Mouse (Mus musculus) embryonic facial prominence, embryonic 11.5 days (tissue): Measurements from ENCODE around the gene Foxo3. TPM values are rescaled to one million over a fixed set of nuclear protein-coding genes. Genes with fewer than 3 reads are reported as not detected.

ENCODE experiments used
- ATAC-seq: fragments of 200-750 bp; cut with Nextera tagmentation; replicated peaks from 2 replicates; pipeline ENCODE4 v1.8.0; 2017; ENCODE audit warnings: low read depth; ENCODE audit not compliant: insufficient number of reproducible peaks, low FRiP score, low TSS enrichment
- DNase-seq: peaks from one replicate; pipeline ENCODE4 v3.0.0-alpha.2; 2015; ENCODE audit warnings: low spot score
- H3K27ac ChIP-seq: fragments of 300-500 bp; sonication (generic); replicated peaks from 2 replicates; pipeline ENCODE4 v1.5.1; 2014; ENCODE audit warnings: mild to moderate bottlenecking, low read depth, low read length, control low read depth
- H3K27me3 ChIP-seq: fragments of 300-500 bp; sonication (generic); 2 replicates; pipeline ENCODE4 v1.6.1; 2014; ENCODE audit warnings: mild to moderate bottlenecking, low read length, moderate library complexity, mixed read lengths; ENCODE audit not compliant: control insufficient read depth, insufficient read depth
- H3K36me3 ChIP-seq: fragments of 300-500 bp; sonication (generic); replicated peaks from 2 replicates; pipeline ENCODE4 v1.6.1; 2014; ENCODE audit warnings: low read depth, mild to moderate bottlenecking, low read length, moderate library complexity, mixed read lengths; ENCODE audit not compliant: control insufficient read depth, insufficient read depth
- H3K4me1 ChIP-seq: fragments of 300-500 bp; sonication (generic); 2 replicates; pipeline ENCODE4 v1.6.1; 2014; ENCODE audit warnings: low read length, mixed read lengths; ENCODE audit not compliant: control insufficient read depth, insufficient read depth
- H3K4me2 ChIP-seq: fragments of 300-500 bp; sonication (generic); 2 replicates; pipeline ENCODE4 v1.6.1; 2014; ENCODE audit warnings: low read depth, mild to moderate bottlenecking, control low read depth, low read length, moderate library complexity
- H3K4me3 ChIP-seq: fragments of 300-500 bp; sonication (generic); 2 replicates; pipeline ENCODE4 v1.5.1; 2014; ENCODE audit warnings: low read depth, low read length, control low read depth
- H3K9ac ChIP-seq: fragments of 300-500 bp; sonication (generic); replicated peaks from 2 replicates; pipeline ENCODE4 v1.6.1; 2014; ENCODE audit warnings: mild to moderate bottlenecking, control low read depth, low read length
- H3K9me3 ChIP-seq: fragments of 300-500 bp; sonication (generic); replicated peaks from 2 replicates; pipeline ENCODE4 v1.6.1; 2016; ENCODE audit warnings: mild to moderate bottlenecking, low read length, inconsistent platforms, mixed read lengths; ENCODE audit not compliant: control insufficient read depth
- WGBS: fragments of 180-500 bp; shearing (Covaris S2); extraction: QIAGEN DNeasy Blood & Tissue Kit; methylation state at CpG from one replicate; pipeline ENCODE4 v1.1.7; 2014; 5-methylcytosine and 5-hydroxymethylcytosine counted together
- polyA plus RNA-seq: library from polyadenylated mRNA; unstranded; fragments of >200 nt; fragmentation: Nextera tagmentation; extraction: Ambion mirVana; gene quantifications from 2 replicates; pipeline ENCODE4 v1.2.1, GENCODE M21; 2014

Foxo3 gene
- polyA plus RNA-seq, 1 experiment from 2014 or later = 5.0 TPM

DNA sequence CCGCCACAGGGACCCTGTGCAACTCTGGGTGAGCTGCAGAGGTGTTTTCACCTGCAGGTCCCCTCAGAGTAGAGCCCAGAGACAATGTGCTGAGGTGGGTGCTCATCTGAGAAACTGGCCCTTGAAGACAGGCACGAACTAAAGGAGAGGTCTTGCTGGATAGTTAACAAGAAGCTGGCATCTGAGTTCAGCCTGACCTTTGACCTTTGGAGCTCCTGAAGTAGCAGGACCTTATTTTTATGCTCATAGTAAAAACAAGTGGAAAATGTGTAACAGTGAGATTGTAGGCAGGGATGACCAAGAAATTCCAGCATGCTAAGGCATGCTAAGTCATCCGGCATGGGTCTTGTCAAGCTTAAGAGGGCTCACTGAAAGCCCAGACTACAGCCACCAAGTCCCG, 82.6 kb downstream of the Foxo3 start:
- no peaks in the 10 kb centered on the region; the same call in 1 of the 2 replicates for H3K4me1 ChIP-seq
- H3K9ac ChIP-seq = no peak overlapping the region
- DNase-seq (no peak), ATAC-seq (no peak)
- no peak overlapping the region for H3K4me3 ChIP-seq
- no peaks in the 10 kb centered on the region for H3K27me3 ChIP-seq
- H3K4me2 ChIP-seq = no peak overlapping the region
- no peak overlapping the region for H3K27ac ChIP-seq
- WGBS = 75% methylated on average over 4 of the region's 4 CpGs
- H3K36me3 ChIP-seq = peaks cover 9% of the 10 kb centered on the region
- 0 out of 2 replicates have a peak, but pooled peaks cover 3% of the 10 kb centered on the region for H3K9me3 ChIP-seq

DNA sequence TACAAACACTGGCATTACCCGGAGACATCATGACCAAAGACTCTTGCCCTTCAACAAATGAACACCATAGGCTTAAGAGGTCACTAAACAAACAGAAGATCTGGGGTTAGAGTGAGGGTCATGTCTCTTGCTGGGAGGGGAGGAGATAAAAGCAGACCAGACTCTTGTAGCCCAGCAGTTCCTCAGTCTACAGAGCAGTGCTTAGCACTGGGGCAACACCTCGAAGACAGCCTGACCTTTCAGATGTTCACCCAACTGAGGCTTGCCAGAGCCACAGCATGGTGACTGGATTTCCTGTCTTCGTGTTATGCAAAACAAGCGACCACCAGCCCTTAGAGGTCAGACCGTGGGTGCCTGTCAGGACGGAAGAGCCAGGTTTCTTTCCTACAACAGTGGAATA, 83.6 kb downstream of the Foxo3 start:
- H3K9me3 ChIP-seq = 0 out of 2 replicates have a peak, but pooled peaks cover 3% of the 10 kb centered on the region
- H3K36me3 ChIP-seq = peaks cover 9% of the 10 kb centered on the region
- no peak overlapping the region for H3K4me2 ChIP-seq
- H3K27ac ChIP-seq = no peak overlapping the region
- no peaks in the 10 kb centered on the region for H3K27me3 ChIP-seq
- 17% methylated on average over 6 of the region's 6 CpGs for WGBS
- no peak overlapping the region for H3K9ac ChIP-seq
- DNase-seq (no peak), ATAC-seq (no peak)
- no peak overlapping the region for H3K4me3 ChIP-seq
- no peaks in the 10 kb centered on the region; the same call in 1 of the 2 replicates for H3K4me1 ChIP-seq

DNA sequence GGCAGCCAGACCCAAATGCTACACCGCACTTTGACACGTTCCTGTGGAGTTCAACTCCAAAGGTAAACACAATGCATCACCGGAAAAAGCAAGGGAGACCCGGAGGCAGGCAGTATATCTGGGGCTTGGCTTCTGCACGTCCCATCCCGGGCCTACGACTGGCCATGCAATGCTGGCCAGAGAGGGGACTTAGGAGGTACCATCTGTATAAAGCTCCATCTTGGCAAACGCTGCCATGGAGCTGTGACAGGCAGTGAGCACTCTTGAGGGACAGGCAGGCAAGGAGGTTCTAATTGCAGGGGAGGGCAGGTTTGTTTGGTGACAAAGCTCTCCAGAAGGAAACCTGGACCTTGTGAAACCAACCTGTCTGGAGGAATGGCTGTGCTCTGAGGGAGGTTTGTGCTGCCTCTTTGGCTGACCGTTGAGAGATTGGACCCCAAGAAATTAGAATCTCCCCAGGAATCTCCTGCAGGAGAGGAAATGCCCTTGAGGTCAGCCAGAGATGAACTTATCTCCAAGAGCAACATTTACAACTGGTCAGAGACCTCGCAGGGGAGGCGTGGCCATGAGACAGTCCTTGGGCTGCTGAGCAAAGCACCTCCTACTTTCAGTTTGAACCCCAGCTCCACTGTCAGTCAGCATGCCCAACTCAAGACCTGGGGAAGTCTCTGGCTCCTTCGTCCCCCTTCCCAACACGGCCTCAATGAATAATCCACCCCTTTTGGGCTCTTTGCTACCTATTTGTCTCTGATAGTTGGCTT, 86.7 kb downstream of the Foxo3 start:
- ATAC-seq = no peak
- Histone ChIP-seq H3K27ac (no peak overlapping the region), H3K36me3 (no peaks in the 10 kb centered on the region; the same call in 1 of the 2 replicates), H3K4me3 (no peak overlapping the region), H3K9me3 (no peaks in the 10 kb centered on the region), H3K4me2 (no peak overlapping the region), H3K27me3 (no peaks in the 10 kb centered on the region), H3K9ac (no peak overlapping the region), H3K4me1 (no peaks in the 10 kb centered on the region; the same call in 1 of the 2 replicates)
- 79% methylated on average over 13 of the region's 13 CpGs for WGBS
- DNase-seq = no peak

DNA sequence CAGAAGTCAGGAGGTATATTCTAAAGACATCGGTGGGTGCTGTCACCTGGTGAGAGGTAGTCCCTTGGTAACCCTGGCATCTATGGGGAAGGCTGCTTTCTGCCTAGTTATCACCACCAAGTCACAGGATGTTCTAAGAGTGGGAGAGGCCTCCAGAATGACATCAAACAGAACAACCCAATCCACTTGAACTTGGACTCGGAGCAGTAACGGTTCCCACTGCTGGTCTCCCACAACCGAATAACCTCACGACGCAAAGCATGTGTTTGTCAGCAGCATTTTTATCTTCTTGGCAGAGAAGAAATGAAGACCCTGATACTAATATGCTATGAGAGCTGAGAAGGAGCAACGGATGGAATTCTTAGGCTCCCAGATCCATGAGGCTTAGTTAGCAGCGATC, 87.5 kb downstream of the Foxo3 start:
- H3K36me3 ChIP-seq = no peaks in the 10 kb centered on the region; the same call in 1 of the 2 replicates
- ATAC-seq = no peak
- no peak overlapping the region for H3K4me3 ChIP-seq
- H3K4me1 ChIP-seq = no peaks in the 10 kb centered on the region; the same call in 1 of the 2 replicates
- DNase-seq = no peak
- WGBS = 87% methylated on average over 8 of the region's 8 CpGs
- no peak overlapping the region for H3K4me2 ChIP-seq
- no peak overlapping the region for H3K27ac ChIP-seq
- no peaks in the 10 kb centered on the region for H3K9me3 ChIP-seq
- H3K27me3 ChIP-seq = no peaks in the 10 kb centered on the region
- H3K9ac ChIP-seq = no peak overlapping the region

DNA sequence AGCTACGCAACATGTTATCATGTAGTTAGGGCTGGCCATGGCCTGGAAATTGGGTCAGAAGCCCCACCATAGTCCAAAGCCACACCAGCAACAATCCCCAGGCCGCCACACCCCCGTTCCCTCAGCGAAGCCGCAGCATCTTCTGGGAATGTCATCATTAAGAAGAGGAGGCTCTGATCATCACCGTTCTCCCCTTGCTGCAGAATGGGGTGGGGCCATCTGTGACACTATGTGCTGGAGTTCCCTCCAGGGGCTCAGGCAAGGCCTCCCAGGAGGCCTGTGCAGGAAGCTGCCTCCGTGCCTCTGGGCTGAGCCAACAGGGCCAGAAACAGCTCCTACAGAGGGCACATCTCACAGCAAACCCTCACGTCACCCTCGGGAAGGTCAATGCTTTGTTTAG, 88.5 kb downstream of the Foxo3 start:
- WGBS = 54% methylated on average over 9 of the region's 9 CpGs
- DNase-seq = no peak
- Histone ChIP-seq H3K4me2 (no peak overlapping the region), H3K36me3 (no peaks in the 10 kb centered on the region; the same call in 1 of the 2 replicates), H3K9me3 (no peaks in the 10 kb centered on the region), H3K27me3 (no peaks in the 10 kb centered on the region), H3K4me1 (no peaks in the 10 kb centered on the region; the same call in 1 of the 2 replicates), H3K4me3 (no peak overlapping the region), H3K27ac (no peak overlapping the region), H3K9ac (no peak overlapping the region; the same call in 1 of the 2 replicates)
- no peak for ATAC-seq

DNA sequence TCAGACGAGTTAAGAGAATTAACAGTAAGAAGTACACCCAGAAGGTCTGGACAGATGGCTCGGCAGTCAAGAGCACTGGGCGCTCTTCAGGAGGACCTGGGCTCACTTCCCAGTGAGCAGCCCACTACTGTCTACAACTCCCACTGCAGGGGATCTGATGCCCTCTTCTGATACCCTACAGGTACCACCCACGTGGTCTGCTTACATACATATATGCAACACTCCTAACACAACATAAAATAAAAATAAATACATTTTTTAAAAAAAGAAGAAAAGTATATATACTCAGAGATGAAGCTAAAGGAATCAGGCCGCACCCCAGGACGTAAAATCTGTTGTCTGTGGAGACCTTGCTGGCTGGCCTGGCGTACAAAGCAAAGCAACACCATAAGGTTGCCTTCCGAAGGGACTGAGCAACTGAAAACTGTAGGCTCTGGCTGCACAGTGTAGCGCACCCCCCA, 89.6 kb downstream of the Foxo3 start:
- no peak overlapping the region for H3K4me3 ChIP-seq
- H3K27ac ChIP-seq = no peak overlapping the region
- ATAC-seq (no peak), DNase-seq (no peak)
- H3K36me3 ChIP-seq = no peaks in the 10 kb centered on the region; the same call in 1 of the 2 replicates
- no peaks in the 10 kb centered on the region for H3K4me1 ChIP-seq
- H3K9ac ChIP-seq = no peak overlapping the region
- H3K4me2 ChIP-seq = no peak overlapping the region
- H3K27me3 ChIP-seq = no peaks in the 10 kb centered on the region
- H3K9me3 ChIP-seq = no peaks in the 10 kb centered on the region
- WGBS = 81% methylated on average over 9 of the region's 9 CpGs

DNA sequence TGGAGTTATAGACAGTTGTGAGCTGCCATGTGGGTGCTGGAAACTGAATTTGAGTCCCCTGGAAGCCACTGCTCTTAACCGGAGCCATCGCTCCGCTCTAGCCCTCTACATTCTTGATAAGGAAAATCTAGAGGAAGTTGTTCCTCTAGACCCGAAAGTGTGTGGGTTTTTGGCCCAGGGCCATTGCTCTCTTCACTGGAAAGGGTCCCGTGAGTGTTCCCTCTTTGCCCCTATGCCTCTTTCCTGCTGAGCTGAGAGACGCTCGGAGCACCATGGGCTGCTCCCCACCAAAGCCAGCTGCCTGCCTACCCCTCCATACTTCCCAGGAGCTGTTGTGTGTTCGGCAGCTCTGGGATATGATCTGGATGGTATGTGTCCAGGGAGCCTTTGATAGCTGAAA, 96.2 kb downstream of the Foxo3 start:
- no peak overlapping the region for H3K27ac ChIP-seq
- no peak overlapping the region for H3K9ac ChIP-seq
- no peaks in the 10 kb centered on the region for H3K27me3 ChIP-seq
- H3K36me3 ChIP-seq = no peaks in the 10 kb centered on the region
- no peak overlapping the region for H3K4me3 ChIP-seq
- ATAC-seq (no peak), DNase-seq (no peak)
- WGBS = 86% methylated on average over 8 of the region's 8 CpGs
- no peaks in the 10 kb centered on the region for H3K9me3 ChIP-seq
- no peaks in the 10 kb centered on the region for H3K4me1 ChIP-seq
- H3K4me2 ChIP-seq = no peak overlapping the region

DNA sequence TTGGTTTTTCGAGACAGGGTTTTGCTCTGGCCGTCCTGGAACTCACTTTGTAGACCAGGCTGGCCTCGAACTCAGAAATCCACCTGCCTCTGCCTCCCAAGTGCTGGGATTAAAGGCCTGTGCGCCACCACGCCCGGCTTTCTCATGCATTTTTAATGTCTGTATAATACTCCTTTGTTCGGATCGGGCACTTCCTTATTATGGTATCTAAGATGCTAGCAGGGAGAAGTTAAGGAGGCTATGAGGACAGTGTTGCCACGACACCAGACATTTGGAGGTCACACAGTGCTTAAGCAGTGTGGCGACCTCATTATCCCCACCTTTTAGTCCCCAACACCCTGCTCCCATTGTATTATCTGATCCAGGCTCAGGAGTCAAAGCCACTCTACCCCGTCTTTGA, 97.8 kb downstream of the Foxo3 start:
- Histone ChIP-seq H3K9ac (no peak overlapping the region), H3K27me3 (no peaks in the 10 kb centered on the region), H3K4me3 (no peak overlapping the region), H3K9me3 (no peaks in the 10 kb centered on the region), H3K27ac (no peak overlapping the region), H3K36me3 (no peaks in the 10 kb centered on the region), H3K4me1 (no peaks in the 10 kb centered on the region), H3K4me2 (no peak overlapping the region)
- ATAC-seq (no peak), DNase-seq (no peak)
- WGBS = 89% methylated on average over 11 of the region's 11 CpGs
